Mouse (Mus musculus) adrenal gland, adult 18-20 months (tissue): ENCODE data around the gene Lrrc45. TPM values are rescaled to one million over a fixed set of nuclear protein-coding genes. Genes with fewer than 3 reads are reported as not detected.
A peak's percentile ranks its signal among the peaks of the same experiment; 100 is the strongest.

Experiments
- DNase-seq, 2 experiments: peaks; one replicate each; pipeline ENCODE4 v3.0.0; 2021 to 2022; ENCODE audit warnings: low spot score in 2 of 2
- total RNA-seq, 2 experiments: library from RNA; stranded (reverse); gene quantifications; 1 replicate in 1 of 2; 2 replicates in 1 of 2; pipeline ENCODE4 v1.2.3; 2021

Lrrc45 gene
- total RNA-seq, 2 experiments from 2014 or later: 24.6 to 30.3 TPM

DNA sequence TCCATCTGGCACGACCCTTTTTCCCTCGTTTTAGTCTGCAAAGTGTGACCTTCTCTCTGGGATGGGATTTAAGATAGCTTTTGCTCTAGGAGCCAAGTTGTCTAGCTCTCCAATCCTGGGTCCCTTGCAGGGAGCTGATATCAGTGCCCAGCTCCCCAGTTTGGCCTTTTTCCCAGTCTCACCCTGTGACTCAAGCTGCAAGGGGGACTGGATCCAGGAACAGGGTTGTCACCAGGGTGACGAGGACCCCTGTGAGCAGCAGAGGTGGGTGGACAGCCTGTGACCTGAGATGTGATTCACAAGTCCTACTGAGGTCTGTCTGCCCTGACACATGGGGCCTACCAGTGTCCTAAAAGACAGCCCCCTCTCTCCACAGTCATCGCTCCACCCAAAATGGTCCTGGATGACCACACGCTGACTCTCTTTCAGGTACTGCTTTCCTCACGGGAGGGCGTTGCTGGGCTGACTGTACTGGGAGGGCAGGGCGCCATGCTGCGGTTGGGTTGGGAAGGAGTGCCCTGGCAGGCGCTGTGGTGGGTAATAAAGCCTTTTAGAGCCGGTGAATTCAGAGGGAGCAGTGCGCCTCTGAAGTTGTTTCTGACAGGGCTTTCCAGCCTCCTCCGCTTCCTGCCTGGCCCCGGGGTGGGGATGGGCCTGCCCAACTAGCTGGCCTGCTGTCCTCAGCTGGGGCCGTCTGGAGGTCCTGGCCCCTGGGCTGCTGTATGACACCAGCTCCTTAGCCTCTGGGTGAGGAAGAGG, 9.8 kb upstream of the Lrrc45 start:
- no peak for DNase-seq

DNA sequence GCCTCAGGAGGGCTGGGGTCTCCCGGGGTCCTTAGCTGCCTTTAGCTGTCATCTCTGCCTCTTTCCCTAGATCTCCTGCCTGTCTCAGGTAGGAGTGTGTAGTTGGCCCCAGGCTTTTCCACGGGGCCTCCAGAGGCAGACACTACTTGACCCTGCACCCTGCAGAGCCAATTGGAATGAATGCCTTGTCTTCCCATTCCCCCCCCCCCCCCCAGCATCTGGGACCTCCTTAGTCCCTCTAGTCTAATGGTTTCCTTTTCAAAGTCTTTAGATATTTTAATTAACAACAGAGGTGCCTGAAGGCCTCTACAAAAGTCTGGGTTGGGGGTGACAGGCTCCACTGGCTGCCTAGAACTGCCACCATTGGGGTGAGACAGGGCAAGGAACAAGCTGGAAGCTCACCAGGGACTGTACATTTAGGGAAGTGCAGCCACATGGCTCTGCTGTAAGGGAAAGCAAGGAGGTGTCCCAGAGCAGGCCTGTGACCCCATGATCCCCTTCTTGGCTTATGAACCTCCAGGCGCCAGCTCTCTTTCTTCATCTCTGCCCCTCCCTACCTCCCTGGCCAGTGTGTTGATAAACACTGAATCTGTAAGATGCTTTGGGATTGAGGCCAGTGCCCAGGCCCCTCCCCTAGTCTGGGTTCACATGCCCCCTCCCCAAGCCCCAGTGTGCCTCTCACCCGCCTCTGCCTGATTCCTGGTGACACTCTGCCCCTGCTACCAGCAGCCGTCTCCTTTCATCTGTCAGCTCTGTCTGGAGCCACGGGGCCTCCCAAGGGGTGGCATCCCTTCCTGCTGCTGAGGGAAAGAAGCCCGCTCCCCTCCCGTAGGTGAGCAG, 9.0 kb upstream of the Lrrc45 start:
- no peak for DNase-seq

DNA sequence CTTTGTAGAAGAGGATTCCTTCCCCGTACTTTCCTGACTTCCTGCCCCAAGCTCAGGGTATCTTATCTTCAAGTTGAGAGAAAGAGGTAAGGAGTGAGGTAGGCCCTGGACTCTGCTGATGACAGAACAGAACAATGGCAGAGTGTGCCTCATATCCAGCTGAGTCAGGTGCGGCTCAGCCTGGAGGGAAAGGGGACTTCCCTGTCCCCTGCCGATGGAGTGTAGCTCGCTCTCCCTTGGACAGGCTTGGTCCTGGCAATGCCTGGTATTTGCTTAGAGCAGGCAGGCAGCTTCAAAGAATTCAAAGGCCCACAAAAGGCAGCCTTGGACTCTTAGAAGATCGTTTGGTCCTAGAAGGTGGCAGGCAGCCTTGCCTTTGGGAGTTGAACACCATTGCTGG, 7.6 kb upstream of the Lrrc45 start:
- DNase-seq: no peak

DNA sequence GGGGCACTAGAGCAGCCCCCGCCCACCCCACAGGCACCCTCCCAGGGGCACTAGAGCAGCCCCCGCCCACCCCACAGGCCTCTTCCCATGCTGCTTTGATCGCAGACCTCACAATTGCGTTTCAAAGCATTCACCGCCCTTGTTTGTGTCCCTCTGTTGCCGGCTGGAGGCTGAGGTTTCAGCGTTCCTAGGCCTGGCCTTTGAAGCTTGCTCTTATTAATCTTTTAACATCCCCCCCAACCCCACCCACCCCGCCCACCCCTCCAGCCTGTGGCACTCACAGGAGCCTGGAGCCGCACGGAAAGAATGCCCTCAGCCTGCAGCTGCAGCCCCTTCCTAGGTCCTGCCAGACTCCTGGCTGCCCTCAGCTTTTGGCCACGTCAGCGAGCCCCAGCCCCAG, 6.5 kb upstream of the Lrrc45 start:
- no peak for DNase-seq

DNA sequence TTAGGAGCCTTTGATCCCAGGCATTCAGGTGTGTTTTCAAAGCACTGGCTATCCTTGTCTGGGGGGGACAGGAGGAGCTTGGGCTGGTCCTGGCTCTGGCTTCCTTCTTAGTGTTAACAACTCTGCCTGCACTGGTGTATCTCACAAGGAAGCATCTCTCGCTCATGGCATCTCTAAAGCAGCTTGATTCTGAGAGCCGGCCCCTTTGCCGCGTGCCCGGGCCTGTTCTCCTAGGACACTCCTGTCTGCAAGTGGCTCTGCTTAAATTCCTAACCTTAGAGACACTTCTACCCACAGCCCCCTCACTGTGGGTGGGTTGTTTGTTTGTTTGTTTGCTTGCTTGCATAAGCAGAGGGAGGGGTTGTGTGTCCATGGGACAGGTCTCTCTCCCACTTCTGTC, 5.8 kb upstream of the Lrrc45 start:
- no peak for DNase-seq

DNA sequence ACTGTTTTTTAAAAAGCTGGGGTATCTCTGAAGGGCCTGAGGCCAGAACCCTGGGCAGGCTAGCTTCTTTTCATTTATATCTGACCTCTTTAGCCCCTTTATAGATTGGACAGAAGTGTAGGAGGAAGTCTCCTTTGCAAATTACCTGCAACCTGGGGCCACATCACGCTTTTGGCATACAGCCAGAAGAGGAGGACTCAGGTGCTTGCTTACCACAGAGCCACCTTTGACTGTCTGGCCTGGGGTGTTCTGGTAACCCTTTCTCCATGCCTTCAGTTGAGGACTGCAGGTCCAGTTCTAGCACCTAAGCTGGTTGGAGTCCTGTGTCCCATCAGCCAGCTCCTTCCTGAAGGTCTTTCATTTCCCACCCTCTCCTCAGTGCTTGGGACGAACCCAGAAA, 4.2 kb upstream of the Lrrc45 start:
- DNase-seq: no peak

DNA sequence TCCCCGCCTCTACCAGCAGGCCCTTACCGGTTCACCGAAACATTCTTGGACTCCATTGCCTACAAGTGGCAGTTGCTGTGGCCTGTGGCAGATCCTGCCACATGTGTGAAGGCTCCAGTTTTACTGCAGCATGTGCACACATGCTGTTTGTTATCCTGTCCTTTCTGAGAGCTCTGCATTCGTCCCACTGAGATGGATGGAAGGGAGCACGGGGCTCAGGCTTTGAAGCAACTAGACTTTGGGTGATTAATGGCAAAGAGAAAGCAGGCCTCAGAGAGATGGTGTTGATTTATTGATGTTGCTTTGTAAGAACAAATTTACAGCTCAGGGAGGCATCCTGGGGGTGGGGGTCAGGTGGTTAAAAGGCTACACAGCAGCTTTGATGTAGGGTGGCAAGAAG, 3.1 kb upstream of the Lrrc45 start:
- no peak for DNase-seq

DNA sequence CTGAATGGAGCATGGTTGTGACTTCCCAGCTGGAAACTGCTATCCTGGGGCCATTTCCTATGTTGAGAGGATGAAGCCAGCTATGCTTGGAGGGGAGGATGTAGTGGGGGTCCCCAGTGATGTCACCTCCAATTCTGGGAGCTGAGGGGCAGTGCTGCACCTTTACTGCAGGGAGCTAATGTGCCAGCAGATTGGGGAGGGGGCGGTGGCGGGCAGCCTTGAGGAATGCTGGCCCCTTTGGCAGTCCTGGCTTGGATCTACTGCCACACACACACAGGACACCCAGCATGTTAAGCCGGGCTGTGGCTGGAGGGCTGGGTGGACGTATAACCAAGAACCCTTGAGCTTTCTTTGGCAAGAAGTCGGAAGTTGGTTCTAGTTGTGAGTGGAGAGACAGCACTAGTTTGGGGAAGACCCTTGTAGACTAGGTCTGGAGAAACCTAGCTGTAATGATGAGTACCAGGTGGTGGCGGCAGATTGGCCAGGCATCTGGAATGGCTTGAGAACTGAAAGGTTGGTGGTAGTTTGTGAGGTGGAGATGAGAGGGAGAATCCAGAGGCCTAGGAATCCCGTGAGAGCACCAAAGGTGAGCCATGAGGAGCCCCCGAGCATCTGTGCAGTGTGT, 1.6 kb upstream of the Lrrc45 start:
- DNase-seq: no peak

DNA sequence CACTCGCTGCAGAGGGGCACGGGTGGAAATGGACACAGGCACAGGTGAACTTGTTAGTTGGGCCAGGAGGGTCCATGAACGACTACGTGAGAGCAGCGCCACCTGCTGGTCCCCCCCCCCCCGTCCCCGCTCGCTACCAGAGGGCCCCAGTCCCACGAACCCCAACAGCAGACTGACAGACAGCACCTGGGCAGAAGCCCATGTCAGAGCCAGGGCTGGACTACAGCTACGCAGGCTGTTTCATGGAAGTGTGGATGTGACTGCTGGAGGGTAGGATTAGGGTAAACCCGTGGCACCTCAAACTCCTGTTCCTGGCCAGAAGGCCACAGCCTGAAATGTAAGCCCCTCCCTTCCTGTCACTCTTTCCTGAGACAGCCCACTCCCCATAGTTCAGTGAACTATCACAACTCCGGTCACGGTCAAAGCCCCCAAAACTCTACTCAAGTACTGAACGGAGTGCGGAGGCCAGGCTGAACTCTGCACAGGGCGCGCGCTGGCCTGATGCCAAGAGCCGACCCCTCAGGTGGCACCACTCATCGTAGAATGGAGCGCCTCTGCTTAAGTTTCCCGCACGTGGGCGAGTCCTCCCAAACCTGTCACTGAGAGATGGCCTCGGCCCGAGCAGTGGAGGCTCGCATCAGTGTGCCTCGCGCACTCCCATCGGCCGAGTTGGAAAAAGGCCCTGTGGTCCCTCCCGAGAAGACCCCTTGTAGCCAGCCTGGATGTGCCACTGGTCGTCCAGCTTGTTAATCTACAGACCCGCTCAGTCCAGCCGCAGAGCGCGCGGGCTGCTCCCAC, 755 bp upstream of the Lrrc45 start:
- peak; percentile 57 to 59 for DNase-seq

DNA sequence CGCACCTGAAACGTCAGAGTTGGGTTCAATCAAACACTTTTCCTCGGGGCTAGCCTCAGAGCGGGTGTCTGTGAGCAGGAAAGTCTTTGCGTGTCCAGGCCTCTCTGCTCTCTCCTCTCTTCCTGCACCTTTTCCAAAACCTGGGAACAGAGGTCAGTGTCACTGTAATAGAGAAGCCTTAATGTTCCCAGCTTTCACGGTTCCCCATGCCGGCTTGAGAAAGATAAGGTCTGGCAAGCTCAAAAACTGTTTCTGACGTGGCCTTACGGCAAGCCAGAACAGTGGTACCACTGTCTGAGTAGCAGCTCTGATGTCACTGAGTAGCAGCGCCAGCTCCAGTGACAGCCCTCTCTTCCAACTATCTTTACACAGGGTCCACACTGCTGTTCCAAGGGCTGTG, 821 bp downstream of the Lrrc45 start:
- DNase-seq: no peak

DNA sequence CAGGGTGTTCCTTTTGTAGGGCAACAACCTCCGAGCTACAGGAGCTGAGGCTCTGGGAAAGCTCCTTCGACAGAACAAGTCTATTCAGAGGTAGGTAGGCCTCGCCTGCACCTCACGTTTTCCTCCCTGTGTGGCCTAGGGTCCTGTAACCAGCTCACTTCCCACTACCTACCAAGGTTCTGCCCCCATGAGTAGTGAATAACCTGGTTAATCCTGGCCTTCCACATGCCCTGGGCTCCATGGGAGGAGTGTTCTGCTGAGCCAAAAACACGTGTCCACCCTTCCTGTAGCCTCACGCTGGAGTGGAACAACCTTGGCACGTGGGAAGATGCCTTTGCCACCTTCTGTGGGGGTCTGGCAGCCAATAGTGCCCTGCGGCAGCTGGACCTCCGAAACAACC, 1.4 kb downstream of the Lrrc45 start:
- no peak for DNase-seq

DNA sequence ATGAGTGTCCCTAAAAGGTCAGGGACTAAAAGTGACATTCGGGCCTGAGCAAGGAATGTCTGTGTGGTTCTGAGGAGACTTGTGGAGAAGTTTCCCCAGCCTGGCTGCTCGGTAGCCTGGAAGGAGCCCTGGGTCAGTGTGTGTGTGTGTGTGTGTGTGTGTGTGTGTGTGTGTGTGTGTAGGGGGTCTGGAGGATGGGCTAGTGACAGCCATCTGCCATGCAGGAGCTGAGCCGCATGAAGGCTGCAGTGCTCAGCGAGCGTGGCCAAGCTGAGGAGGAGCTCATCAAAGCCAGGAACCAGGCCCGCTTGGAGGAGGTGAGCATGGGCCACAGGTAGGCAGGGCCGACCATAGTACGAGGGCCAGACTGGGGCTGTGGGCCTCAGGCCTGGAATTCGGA, 5.5 kb downstream of the Lrrc45 start:
- no peak for DNase-seq

DNA sequence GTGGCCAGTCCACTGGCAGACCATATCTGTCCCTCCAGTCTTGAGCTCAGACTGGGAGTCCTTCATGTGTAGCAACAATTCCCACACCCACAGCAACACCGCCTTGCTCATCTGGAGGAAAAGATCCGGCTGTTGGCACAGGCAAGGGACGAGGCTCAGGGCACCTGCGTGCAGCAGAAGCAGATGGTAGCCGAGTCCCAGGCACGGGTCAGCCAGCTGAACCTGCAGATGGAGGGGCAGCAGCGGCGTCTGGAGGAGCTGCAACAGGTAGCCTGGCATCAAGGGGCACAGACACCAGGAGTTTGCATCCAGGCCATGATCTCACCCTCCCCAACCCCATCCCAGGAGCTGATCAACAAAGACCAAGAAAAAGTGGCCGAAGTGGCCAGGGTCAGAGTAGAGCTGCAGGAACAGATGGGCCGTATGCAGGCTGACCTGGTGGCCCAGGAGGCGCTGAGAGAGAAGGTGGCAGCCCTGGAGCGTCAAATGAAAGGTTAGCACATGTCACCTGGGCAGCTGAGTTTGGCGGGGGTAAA, 6.2 kb downstream of the Lrrc45 start:
- no peak for DNase-seq

DNA sequence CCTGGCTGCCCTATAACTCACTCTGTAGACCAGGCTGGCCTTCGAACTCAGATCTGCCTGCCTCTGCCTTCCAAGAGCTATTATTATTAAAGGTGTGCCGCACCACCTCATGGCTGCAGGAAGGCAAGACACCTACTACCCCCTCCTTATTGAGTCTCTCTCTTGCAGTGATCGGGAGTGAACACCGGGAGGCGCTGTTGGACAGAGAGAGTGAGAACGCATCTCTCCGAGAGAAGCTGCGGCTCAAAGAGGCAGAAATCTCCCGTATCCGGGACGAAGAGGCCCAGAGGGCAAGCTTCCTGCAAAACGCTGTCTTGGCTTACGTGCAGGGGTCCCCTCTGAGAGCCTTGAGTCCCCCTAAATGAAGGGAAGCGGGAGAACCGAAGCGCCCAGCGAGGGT, 6.7 kb downstream of the Lrrc45 start:
- DNase-seq: peak; percentile 89 to 96

DNA sequence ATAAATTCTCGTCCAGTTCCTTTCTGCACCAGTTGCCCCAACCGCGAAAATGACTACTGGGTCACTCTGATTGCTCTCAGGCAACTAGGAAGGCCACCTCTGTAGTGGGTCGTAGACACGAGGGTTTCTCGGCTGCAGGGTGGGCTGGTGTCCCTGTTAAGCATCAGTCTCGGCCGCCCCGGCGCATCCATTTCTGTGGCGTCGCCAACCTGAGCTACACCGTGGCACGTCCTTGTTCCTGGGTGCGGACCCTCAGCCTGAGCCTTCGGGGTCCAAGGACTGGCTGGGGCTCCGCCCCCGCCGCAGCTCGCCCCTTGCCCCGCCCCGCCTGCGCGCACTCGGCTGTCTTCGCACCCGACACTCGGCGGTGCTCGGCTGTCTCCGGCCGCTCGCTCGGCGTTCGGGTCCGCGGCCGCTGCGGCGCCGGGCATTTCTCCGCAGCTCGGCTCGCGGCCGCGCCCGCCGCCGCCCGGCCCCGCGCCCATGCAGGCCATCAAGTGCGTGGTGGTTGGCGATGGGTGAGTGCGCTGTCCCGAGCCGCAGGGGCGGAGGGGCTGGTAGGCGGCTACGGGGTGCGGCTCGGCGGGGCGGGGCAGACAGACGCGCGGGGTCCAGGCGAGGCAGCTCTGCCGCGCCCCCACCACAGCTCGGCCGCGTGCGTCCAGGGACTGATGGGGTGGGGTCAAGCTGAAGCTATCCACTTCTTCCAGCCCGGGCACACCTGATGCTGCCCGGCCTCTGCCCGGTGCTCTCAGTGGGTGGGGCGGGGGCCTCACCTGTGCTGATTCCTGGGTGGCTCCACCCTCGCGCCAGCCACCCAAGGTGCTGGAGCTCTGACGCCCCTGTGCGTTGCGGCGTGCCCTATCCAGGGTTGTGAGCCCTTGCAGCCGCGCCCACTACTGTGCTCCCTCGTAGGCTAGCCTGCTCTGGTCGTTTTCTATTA, 7.7 kb downstream of the Lrrc45 start, which contains the start of gene Rac3:
Rac3 (plus strand) TSS at position 347 of the 943 bp plus-strand sequence.
- DNase-seq: peak; percentile 67

DNA sequence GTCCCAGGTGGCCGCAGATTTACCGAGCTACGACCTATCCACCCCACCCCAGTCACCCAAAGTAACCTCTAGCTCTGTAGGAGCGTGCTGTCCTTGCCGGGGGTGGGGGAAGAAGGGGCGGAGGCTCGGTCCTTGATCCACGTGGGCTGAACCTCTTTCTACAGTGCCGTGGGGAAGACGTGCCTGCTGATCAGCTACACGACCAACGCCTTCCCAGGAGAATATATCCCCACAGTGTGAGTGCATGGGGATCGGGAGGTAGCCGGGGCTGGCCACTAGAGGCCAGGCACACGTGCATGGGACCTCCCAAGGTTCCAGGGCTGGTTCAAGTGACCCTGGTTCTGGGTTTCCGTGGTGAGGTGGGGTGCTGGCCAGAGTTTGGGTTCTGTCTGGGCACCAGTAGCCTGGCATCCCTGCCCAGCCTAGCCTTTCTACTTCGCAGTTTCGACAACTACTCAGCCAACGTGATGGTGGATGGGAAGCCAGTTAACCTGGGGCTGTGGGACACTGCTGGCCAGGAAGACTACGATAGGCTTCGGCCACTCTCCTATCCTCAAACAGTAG, 8.4 kb downstream of the Lrrc45 start:
- DNase-seq: no peak

DNA sequence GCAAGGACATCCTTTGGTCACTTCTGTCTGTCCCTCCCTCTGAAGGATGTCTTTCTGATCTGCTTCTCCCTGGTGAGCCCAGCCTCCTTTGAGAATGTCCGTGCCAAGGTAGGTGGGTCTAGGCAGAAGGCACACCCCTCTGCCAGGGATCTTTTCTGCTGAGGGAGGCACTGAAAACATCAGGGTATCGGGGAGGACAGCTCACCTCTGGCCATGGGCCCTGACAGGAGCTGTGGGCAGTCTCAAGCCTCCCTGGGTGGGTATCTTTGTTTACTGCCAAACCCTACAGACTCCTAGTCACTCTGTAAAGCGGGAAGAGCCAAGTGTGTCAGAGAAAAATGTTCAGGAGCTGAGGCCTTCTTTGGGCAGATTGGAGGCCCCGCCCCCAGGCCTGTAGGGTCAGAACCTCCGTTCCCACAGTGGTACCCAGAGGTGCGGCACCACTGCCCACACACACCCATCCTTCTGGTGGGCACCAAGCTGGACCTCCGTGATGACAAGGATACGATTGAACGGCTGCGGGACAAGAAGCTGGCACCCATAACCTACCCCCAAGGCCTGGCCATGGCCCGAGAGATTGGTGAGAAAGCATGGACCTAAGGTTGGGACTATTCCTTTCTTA, 9.1 kb downstream of the Lrrc45 start:
- DNase-seq: no peak

DNA sequence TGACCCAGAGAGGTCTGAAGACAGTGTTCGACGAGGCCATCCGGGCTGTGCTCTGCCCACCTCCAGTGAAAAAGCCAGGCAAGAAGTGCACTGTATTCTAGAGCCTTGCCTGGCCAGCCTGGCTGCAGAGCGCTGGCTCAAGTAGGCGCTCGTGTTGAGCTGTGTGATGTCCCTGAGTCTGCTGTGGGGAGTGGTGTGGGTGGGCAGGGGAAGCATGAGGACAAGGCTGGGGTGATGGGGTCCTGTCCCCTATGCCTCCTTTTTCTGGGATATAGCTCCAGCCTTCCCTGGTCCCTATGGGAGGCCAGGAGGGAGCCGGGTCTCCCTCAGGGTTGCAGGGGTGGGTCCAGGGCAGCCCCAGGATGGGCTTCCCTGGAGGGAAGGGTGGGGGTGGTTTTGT, 9.8 kb downstream of the Lrrc45 start:
- no peak for DNase-seq
